Mouse (Mus musculus): ENCODE data around the gene Ensa.
A peak's percentile ranks its signal among the peaks of the same experiment; 100 is the strongest.
"Not testable (repeated sequence)": the region's sequence is repeated elsewhere in the genome, so short reads cannot be mapped to it uniquely, and the experiment has no call there.

The Ensa gene

DNA sequence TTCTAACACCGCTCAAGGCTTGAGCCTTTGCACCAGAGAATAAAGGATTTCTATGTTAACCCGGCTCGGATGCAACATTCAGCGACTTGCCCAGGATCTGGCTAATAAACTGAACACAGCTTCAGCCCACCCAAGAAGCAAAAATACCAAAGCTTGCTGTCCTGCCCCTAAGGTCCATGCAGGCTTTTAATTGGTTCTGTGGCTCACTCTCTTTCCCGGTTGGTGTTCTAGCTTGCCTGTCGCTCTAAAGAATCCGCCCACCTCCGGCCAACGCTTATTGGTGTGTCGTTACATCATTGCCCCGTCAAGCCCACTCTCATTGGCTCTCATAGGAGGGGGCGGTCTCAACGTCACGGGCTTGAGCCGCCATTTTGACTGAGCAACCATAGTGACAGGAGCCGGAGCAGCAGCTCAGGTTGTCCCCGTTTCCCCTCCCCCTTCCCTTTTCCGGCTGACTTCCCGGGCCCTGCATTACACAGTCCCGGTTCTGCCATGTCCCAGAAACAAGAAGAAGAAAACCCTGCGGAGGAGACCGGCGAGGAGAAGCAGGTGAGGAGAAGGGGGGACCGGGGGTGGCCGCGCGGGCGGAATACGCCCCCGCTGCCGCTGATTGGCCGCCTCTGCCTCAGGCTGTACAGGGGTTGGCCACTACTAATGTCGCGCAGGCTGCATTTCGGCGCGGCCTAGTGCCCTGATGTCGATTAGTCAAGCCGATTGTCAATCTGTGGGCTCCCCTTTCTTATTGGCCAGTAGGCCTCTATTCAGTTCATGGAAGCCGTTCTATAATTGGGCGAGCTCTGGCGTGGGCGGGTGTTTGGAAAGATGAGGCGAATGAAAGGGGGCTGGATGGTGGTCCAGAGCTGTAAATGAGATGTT, at the start of gene Ensa:
Ensa (plus strand) TSS at position 366 of the 876 bp plus-strand sequence.
- peak; percentile 99 for DNase-seq

DNA sequence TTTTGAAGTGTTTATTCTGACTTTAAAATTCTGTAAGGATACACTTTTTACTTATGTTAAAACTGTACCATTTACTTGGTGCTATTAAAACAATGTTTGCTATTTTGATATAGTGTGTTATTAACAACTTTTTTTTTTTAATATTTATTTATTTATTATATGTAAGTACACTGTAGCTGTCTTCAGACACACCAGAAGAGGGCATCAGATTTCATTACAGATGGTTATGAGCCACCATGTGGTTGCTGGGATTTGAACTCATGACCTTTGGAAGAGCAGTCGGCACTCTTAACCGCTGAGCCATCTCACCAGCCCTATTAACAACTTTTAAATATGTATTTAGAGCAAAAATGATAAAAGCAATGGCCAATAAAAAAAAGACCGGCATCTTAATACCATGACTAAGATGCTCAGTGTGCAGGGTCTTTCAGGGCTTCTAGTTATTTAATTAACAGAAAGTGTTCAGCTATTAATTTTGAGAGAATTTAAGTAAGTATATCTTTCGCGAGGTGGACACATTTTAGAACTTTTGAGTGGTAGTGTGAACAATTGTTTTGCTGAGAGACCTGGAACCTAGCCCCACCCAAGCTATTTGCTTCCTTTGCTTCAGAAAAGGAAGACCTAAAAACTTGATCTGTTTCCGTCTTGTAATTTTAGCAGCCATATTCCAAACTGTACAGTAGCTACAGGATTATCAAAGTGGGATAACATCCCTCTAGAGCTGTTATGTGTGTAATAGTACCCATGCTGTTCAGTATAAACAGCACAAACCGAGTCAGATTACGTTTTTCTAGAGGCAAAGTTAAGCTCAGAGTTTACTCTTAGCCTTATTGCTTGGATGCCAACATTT, 36.8 kb upstream of the Ensa start:
- no peak for DNase-seq

DNA sequence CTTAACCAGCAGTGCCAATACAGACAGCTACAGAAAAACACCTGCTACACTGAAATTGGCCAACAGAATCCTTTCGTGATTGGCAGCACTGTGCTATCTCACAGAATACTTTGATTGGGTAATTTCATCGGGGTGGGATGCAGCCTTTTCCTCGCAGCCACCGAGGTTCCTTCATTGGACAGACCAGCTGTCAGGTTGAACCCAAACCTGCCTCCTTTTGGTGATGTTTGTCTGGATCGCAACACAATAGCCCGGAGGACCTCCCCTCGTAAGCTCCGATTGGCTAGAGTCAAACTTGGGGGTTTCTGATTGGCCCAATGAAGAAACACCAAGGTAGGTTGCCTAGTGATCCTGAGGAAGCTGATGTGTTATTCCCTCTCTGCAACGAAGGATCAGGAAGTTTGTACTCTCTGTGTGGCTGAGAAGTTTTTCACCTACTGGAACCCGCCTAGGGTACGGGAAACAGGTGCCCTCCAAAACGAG, 36.1 kb upstream of the Ensa start, which contains the start of gene Golph3l:
Golph3l (plus strand) TSS at position 331 of the 483 bp plus-strand sequence.
- peak; percentile 97 for DNase-seq

DNA sequence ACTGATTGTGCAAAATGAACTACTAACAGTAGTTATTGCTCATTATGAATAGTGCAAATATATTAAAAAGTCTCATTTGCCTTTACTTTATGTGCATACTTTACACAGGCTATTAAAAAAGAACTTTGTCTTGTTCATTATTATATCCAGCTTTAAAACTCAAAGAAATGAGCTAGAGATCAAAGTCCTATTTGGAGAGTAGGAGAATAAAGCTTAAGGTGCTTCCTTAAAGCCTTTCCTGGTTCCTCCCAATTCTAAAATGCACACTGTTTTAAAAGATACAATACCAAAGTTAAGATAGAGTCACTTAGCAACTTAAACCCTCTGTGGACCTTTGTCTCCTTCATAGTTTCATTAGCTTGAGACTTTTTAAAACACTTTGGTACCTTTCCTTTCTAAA, 26.1 kb upstream of the Ensa start:
- DNase-seq: no peak

DNA sequence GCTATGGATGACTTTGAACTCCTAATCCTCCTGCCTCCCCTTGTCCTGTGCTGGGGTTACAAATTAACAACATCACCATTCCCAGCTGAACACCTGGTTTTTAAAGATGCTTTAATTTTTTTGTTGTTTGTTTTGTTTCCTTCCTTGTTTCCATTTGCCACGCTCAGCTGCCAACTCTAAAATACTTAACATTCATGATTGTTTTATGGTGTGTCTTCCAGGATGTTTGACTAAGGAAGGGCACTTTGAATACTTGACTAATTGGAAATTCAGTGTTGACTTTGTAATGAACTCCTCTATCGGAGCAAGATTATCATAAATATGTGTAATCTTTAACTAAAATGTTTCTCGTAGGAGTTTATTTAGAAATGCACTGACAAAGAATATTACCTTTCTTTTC, 23.5 kb upstream of the Ensa start:
- no peak for DNase-seq

DNA sequence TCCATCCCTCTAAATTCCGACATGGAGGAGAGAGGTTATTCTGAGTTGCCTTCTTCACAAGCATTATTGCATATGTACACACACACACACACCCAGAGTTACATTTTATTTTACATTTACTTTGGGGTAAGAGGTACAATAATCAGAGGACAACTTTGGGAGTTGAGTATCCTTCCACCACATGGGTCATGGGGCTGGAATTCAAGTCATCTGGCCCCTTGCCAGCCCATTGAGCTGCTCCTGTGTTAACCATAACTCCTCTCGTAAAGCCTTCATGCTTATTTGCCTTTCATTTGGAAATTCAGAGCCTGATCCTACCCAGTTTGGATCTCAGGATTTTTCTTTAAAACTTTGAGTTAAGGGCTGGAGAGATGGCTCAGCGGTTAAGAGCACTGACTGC, 18.7 kb upstream of the Ensa start:
- DNase-seq: peak; percentile 40

DNA sequence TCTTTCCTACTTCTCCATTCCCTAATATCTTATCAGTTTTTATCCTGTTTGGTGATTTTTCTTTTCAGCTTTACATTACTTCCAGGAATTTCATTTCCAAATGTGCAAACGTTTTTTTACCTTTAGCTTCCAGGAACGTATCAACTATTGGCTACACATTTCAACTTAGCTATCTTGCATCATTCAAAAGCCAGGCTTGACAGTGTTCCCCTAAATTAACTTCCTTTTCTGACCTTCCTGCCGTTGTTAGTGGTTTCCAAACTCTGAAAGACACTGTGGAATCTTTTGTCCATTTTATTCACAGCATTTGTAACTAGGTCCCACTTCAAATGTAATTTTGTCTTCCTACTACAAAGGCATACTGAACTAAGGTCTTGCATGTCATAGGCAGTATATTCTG, 15.6 kb upstream of the Ensa start:
- no peak for DNase-seq

DNA sequence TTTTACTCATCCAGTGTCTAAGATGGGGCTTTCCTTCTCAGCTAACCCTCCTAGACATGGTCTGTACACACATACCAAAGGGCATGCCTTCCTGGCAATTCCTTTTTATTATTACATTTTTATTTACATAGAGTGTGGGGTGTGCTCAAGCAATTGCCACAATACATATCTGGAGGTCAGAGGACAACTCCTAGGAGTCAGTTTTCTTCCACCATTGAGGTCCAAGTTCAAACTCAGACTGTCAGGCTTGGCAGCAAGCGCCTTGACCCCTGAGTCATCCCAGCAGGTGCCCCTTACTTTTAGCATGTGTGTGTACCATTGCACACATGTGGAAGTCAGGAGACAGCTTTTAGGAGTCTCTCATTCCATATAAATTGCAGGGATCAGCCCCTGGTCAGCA, 10.8 kb upstream of the Ensa start:
- DNase-seq: no peak

DNA sequence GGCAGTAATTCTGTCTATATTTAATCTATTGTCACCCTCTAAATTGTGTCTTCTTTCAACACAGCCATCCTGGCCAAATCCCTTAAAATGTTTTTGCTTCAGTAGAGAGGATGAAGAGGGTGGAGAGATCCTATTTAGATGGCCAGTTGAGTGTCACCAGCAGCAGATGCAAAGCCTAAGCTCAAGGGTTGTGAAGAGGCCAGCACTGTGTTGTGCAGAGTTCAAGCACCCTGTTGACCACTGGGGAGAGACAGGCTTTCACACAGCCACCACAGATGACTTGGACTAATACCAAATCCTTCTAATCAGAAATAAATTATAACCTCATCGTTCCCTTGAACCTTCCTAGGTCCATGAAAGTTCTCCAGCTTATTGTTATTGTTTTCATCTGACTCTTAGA, 6.3 kb upstream of the Ensa start:
- no peak for DNase-seq

DNA sequence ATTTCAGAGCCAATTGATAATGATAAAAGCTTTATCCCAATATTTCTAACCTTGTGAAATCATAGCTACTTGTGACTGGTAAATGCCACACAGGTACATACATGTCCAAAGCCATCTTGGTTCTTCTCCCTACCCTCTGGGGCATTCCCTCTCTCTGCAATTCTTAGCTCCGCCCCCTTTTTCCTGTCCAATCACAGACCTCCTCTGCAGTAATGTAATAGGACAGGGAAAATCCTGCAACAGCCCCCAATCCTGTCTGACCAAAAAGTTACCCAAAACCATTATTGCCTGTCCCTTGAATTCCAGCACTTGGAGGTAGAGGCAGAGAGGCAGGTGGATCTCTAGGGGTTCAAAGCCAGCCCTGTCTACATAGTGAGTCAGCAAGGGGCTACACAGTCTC, 3.6 kb upstream of the Ensa start:
- DNase-seq: no peak

DNA sequence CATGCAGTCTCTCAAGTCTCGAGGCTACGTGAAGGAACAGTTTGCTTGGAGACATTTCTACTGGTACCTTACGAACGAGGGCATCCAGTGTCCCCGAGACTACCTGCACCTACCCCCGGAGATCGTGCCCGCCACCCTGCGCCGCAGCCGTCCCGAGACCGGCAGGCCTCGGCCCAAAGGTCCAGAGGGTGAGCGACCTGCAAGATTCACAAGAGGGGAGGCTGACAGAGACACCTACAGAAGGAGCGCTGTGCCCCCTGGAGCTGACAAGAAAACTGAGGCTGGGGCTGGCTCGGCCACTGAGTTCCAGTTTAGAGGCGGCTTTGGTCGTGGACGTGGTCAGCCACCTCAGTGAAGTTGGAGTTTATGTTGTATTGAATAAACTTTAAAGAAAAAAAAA, 2.4 kb upstream of the Ensa start:
- DNase-seq: not testable (repeated sequence)

DNA sequence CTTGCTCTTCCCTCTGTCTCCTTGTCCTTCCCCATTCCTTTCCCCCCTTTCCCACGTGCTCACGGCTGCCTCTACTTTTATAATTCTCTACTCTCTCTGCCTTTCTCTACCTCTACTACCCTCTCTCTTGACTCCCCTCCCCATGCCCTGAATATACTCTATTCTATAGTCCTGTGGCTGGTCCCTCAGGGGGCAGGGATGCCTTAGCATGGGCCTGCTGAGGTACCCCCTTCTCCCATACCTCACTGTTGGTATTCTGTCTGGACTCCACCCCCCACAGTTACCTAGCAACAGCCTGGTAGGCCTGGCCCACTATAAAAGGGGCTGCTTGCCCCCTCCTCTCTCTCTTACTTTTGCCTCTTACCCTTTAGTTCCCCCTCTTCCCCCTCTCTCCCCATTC, 1.2 kb upstream of the Ensa start:
- no peak for DNase-seq

DNA sequence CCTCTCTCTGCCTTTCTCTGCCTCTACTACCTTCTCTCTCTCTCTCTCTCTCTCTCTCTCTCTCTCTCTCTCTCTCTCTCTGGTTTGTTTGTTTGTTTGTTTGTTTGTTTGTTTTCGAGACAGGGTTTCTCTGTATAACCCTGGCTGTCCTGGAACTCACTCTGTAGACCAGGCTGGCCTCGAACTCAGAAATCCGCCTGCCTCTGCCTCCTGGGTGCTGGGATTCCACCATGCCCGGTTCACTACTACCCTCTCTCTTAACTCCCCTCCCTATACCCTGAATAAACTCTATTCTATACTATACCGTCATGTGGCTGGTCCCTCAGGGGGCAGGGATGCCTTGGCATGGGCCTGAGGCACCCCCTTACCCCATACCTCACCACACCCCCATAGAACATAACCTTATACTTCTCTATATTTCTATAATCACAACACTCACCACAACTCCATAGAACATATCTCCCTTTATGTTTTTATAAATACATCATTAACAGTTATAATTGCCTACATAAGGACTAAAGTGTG, 740 bp upstream of the Ensa start:
- DNase-seq: not testable (repeated sequence)

DNA sequence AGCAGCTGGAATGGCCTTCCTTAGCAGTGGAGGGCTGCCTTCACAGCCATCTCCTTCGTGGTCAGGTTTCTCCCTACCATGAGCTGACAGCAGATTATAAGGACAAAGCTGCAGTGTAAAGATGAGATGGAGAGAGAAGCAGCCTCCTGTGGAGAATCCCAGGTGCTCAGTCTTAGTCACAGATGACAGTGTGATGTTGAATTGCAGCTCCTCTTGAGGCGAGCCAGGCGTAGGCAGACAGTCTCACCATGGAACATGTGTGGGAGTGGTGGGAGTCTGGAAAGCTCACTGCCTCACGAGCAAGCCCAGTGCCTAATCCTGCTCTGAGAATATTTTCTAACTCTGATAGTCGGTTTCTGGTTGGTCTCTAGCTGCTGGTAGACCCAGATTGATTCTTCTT, 3.0 kb downstream of the Ensa start:
- DNase-seq: no peak

DNA sequence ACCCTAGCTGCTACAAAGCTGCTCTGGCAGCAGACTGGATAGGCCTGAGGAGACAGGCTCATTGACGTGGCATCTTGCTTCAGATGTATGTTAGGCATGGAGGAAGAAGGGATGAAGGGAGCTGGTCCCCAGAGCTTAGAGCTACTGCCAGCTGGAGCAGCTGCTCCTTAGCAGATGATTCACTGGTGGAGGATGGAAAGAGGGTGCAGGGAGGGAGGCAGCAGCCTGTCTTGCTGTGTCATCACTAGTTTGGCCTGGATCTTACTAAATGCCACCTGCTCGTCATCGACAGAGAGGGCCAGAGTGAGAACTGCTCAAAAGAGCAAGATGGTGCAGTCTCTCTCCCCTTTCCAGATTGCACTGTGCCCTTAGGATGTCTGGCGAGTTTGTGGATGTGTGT, 5.0 kb downstream of the Ensa start:
- DNase-seq: no peak

DNA sequence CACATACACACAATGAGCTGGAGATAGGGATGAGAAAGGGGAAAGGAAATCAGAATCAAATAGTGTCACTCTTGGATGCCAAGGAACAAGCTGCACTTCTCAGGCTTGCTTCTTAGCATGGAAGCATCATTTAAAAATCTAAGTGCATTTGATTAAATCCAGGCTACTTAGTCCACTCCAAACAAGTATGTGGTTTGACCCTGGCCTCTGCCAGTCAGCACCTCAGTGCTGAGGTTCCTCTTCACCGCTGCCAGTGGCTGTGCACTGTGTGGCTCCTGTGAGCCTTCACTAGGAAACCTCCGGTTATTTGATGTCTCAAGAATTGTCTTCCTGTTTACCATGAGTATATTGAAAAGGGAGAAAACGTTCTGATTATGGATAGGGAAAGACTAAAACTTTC, 6.1 kb downstream of the Ensa start:
- no peak for DNase-seq

DNA sequence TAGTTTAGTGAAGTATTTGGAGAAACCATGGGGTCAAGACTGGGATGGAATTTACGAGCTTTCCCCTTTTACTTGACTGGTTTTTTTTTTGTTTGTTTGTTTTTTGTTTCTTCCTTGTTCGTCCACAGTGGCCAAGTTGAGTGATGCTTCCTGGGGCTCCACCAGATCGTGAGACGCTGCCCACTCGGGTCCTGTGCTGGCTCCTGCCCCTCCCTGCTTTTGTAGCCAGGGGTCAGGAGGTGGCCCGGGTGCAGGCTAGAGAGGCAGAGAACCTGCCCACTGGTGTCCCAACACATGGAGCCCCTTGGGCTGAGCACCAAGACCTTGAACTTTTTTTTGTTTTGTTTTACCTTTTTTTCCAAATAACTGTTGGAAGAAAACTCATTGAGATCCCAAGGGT, 6.5 kb downstream of the Ensa start:
- no peak for DNase-seq

DNA sequence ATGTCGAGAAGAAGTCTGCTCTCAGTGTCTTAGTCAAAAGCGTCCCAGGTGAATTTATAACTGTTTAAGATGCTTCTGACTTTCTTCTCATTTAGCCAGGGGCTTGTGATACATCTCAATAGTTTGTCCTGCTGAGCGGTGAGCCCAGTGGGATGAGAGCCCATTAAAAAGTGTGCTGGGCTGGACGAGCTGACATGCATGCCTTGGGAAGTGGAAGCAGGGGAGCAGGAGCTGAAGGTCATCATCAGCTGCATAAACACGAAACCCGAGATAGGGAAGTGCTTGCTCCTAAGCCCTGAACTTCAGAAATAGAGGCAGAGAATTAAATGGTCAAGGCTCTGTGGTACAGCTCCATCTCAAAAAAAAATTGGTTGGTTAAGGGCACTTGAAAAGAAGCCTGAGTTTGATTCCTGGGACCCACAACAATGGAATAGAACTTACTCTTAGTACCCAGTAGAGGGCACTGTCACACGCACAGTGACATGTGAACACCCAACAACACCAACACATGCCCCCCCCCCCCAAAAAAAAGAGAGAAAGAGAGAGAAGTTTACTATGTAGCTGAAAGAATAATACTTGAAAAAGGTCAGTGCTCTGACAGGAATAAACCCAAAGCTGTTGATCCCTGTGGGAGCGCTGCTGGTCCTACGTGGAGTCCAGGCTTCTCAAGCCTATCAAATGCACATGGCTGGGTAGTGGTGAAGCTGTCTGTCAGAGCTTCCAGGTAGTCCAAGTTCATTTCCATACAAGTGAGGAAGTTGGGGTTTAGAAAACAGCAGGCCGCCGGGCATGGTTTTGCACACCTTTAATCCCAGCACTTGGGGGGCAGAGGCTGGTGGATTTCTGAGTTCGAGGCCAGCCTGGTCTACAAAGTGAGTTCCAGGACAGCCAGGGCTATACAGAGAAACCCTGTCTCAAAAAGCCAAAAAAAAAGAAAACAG, 8.1 kb downstream of the Ensa start:
- peak; percentile 45 for DNase-seq

DNA sequence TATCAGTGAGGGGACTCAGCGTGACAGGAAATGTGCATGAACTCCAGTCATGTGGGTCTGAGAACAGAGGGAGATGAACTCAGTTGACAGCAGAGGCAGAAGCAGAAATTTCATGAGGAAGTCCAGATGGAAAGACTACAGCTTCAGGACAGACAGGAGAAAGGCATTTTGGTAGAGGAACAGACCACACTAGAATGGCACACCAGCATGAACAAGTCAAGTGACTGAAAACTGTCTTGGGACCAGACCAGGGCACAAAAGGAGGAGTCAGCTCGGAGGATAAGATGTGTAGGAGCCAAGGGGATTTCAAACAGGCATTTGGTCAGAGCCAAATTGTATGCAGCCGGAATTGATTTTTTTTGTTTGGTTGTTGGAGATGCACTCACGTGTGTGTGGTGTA, 10.8 kb downstream of the Ensa start:
- DNase-seq: peak; percentile 32

DNA sequence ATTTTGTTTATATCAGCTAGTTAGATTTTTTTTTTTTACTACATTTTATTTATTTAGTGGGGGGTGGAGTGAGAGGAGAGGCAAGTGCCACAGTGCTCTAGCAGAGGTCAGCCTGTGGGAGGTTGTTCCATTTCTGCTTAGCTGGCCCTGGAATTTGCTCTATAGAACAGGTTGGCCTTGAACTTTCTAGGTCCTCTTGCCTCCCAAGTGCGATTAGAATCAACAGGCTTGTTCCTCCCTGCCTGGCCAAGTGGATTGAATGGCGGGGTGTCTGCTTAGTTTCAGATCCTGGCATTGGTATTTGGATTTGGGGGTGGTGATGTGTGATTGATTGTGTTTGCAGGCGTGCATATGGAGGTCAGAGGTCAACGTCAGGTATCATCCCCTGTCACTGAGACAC, 11.3 kb downstream of the Ensa start:
- DNase-seq: peak; percentile 38

DNA sequence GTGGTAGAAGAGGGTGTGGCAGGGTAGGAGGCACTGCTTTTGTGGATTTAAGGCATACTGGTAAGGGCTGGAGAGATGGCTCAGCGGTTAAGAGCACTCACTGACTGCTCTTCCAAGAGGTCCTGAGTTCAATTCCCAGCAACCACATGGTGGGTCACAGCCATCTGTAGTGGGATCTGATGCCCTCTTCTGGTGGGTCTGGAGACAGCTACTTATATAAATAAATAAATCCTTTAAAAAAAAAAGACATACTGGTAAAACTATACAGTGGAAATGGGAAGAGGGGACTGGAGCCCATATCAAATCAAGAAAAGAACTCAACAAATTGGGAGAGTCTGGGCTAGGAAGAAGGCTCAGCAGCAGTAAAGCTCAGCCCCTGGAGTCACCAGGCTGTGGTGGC, 14.9 kb downstream of the Ensa start:
- no peak for DNase-seq

DNA sequence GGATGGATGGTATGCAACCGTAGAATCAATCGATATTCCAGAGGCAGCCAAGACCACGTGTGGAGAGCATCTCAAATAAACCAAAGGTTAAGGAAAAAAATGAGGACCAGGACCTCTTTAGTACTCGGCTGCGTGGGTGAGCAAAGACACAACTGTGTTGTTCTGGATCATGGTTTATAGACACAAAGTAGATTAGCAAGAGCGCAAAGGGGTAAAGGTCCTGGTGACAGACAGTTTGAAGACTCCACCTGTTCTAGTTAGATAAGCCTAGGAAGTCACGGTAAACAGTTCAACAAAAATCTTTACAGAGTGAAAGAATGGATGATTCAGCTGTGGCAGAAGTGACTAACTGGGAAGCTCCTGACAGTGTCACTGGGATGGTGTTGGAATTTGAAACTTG, 18.3 kb downstream of the Ensa start:
- DNase-seq: no peak

Data from kidney, postnatal 14 days (tissue).